In the genomic region with DNA sequence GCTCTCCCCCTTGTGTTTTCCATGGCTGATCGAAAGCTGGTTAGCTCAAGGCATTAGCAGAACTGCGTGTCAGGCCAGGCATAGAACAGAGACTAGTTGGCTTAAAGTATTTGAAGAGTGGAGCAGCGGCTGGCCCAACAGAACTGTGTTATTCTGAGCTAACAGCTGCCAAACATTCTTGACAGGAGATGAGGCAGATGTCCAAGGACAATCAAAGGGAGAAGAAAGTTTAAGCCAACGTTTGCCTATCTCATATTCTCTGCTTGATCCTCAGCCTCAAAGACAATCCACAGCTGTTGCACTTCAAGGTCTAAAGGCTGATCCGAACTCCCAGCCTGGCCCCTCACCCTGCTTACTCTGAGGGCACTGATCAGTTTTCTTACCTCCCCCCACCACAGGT, we compare ENCODE assay signal across 22 mouse cellular contexts.
A peak's percentile ranks its signal among the peaks of the same experiment; 100 is the strongest.
DNase-seq lines count a peak whose midpoint lies in the region; ATAC-seq and TF ChIP-seq lines count a peak whose summit lies in the region.
"Had no signal": no experiment of that assay in that cellular context is flagged by ENCODE, and none has a peak within 500 bp of the region (broad histone marks: within the 10 kb centered on the region; RNA-seq: fewer than 3 reads in every experiment).

No protein-coding gene starts in this region.

- H3K27me3 ChIP-seq in heart, embryonic 12.5 days (replicated peaks) = no peaks in the 10 kb centered on the region
- no peaks in the 10 kb centered on the region for H3K27me3 ChIP-seq in midbrain, embryonic 11.5 days (ENCODE audit: control insufficient read depth, insufficient read depth, low read length)
- H3K27me3 ChIP-seq in midbrain, embryonic 15.5 days (replicated peaks) = no peaks in the 10 kb centered on the region
- no peaks in the 10 kb centered on the region for H3K27me3 ChIP-seq in lung, postnatal 0 days (replicated peaks; ENCODE audit: insufficient read depth, low read length)
- H3K27me3 ChIP-seq in stomach, postnatal 0 days (ENCODE audit: control insufficient read depth, insufficient read depth, low read length) = no peaks in the 10 kb centered on the region
- H3K27me3 ChIP-seq in neural tube, embryonic 15.5 days (replicated peaks) = no peaks in the 10 kb centered on the region
- H3K27me3 ChIP-seq: forebrain, embryonic 13.5 days; hindbrain, embryonic 15.5 days; liver, embryonic 13.5 days; midbrain, embryonic 12.5 days; neural tube, embryonic 13.5 days had no signal

- WGBS in heart, embryonic 12.5 days = 46% methylated on average over 5 of the region's 5 CpGs
- WGBS in midbrain, embryonic 11.5 days = 60% methylated on average over 5 of the region's 5 CpGs
- 67% methylated on average over 5 of the region's 5 CpGs for WGBS in midbrain, embryonic 15.5 days
- WGBS in lung, postnatal 0 days = 43% methylated on average over 5 of the region's 5 CpGs
- WGBS in stomach, postnatal 0 days = 48% methylated on average over 5 of the region's 5 CpGs
- 82% methylated on average over 5 of the region's 5 CpGs for WGBS in neural tube, embryonic 15.5 days

- no peak; the same call in 1 of the 2 replicates for TF ChIP-seq EP300 in lung, postnatal 0 days (IDR thresholded peaks at IDR 0.05)
- TF ChIP-seq EP300 in stomach, postnatal 0 days (optimal IDR thresholded peaks at IDR 0.05) = no peak

- no peak overlapping the region for H3K4me3 ChIP-seq in heart, embryonic 12.5 days
- no peak overlapping the region for H3K4me3 ChIP-seq in midbrain, embryonic 11.5 days (ENCODE audit: low read depth, low read length)
- no peak overlapping the region for H3K4me3 ChIP-seq in midbrain, embryonic 15.5 days
- H3K4me3 ChIP-seq in lung, postnatal 0 days (ENCODE audit: low read depth, low read length) = no peak overlapping the region
- no peak overlapping the region for H3K4me3 ChIP-seq in stomach, postnatal 0 days (ENCODE audit: low read depth, low read length)
- no peak overlapping the region for H3K4me3 ChIP-seq in neural tube, embryonic 15.5 days (replicated peaks)
- H3K4me3 ChIP-seq: forebrain, embryonic 13.5 days; heart, adult 2 months; hindbrain, embryonic 15.5 days; liver, embryonic 13.5 days; midbrain, embryonic 12.5 days; neural tube, embryonic 13.5 days had no signal

- no peaks in the 10 kb centered on the region; the same call in 1 of the 2 replicates for H3K4me1 ChIP-seq in heart, embryonic 12.5 days (replicated peaks)
- H3K4me1 ChIP-seq in midbrain, embryonic 11.5 days (ENCODE audit: control insufficient read depth, insufficient read depth, low read length) = no peaks in the 10 kb centered on the region
- H3K4me1 ChIP-seq in midbrain, embryonic 15.5 days = no peaks in the 10 kb centered on the region
- no peaks in the 10 kb centered on the region for H3K4me1 ChIP-seq in lung, postnatal 0 days (ENCODE audit: insufficient read depth, low read depth, low read length)
- H3K4me1 ChIP-seq in stomach, postnatal 0 days (replicated peaks; ENCODE audit: control insufficient read depth, insufficient read depth) = no peaks in the 10 kb centered on the region; the same call in 1 of the 2 replicates
- H3K4me1 ChIP-seq in neural tube, embryonic 15.5 days = no peaks in the 10 kb centered on the region
- H3K4me1 ChIP-seq: forebrain, embryonic 13.5 days; hindbrain, embryonic 15.5 days; liver, embryonic 13.5 days; midbrain, embryonic 12.5 days; neural tube, embryonic 13.5 days had no signal

- no peak overlapping the region for H3K27ac ChIP-seq in heart, embryonic 12.5 days (ENCODE audit: poor library complexity, severe bottlenecking)
- no peak overlapping the region for H3K27ac ChIP-seq in midbrain, embryonic 11.5 days (ENCODE audit: low read depth, low read length)
- H3K27ac ChIP-seq in midbrain, embryonic 15.5 days = no peak overlapping the region
- no peak overlapping the region for H3K27ac ChIP-seq in lung, postnatal 0 days (ENCODE audit: low read length)
- no peak overlapping the region for H3K27ac ChIP-seq in stomach, postnatal 0 days (replicated peaks)
- H3K27ac ChIP-seq in neural tube, embryonic 15.5 days (replicated peaks) = no peak overlapping the region
- H3K27ac ChIP-seq: forebrain, embryonic 13.5 days; heart, adult 2 months; hindbrain, embryonic 15.5 days; kidney, postnatal 0 days; liver, embryonic 13.5 days; macrophage; midbrain, embryonic 12.5 days; neural tube, embryonic 13.5 days had no signal

- TF ChIP-seq CTCF in lung, postnatal 0 days (IDR thresholded peaks at IDR 0.05) = no peak
- TF ChIP-seq CTCF in stomach, postnatal 0 days (IDR thresholded peaks at IDR 0.05; ENCODE audit: low read depth) = no peak

- H3K36me3 ChIP-seq in heart, embryonic 12.5 days = no peaks in the 10 kb centered on the region
- no peaks in the 10 kb centered on the region for H3K36me3 ChIP-seq in midbrain, embryonic 11.5 days (ENCODE audit: control insufficient read depth, insufficient read depth, low read length)
- no peaks in the 10 kb centered on the region for H3K36me3 ChIP-seq in midbrain, embryonic 15.5 days (replicated peaks)
- no peaks in the 10 kb centered on the region for H3K36me3 ChIP-seq in lung, postnatal 0 days (ENCODE audit: insufficient read depth, low read length)
- no peaks in the 10 kb centered on the region for H3K36me3 ChIP-seq in stomach, postnatal 0 days (ENCODE audit: control insufficient read depth, insufficient read depth, low read length)
- H3K36me3 ChIP-seq in neural tube, embryonic 15.5 days = no peaks in the 10 kb centered on the region
- H3K36me3 ChIP-seq: hindbrain, embryonic 15.5 days; liver, embryonic 13.5 days; midbrain, embryonic 12.5 days; neural tube, embryonic 13.5 days had no signal

- no peak overlapping the region for H3K9ac ChIP-seq in heart, embryonic 12.5 days
- no peak overlapping the region for H3K9ac ChIP-seq in midbrain, embryonic 11.5 days (ENCODE audit: low read length)
- H3K9ac ChIP-seq in midbrain, embryonic 15.5 days = no peak overlapping the region
- no peak overlapping the region for H3K9ac ChIP-seq in lung, postnatal 0 days (replicated peaks; ENCODE audit: low read depth)
- no peak overlapping the region for H3K9ac ChIP-seq in stomach, postnatal 0 days (ENCODE audit: low read length)
- no peak overlapping the region for H3K9ac ChIP-seq in neural tube, embryonic 15.5 days (replicated peaks)
- H3K9ac ChIP-seq: forebrain, embryonic 13.5 days; hindbrain, embryonic 15.5 days; liver, embryonic 13.5 days; midbrain, embryonic 12.5 days; neural tube, embryonic 13.5 days had no signal

- DNase-seq in heart, postnatal 14 days = peak; percentile 2 to 10
- peak; percentile 62 for DNase-seq in midbrain, embryonic 11.5 days (ENCODE audit: low spot score, missing footprints)
- DNase-seq in lung, postnatal 0 days (ENCODE audit: low spot score) = peak; percentile 55
- DNase-seq in stomach, postnatal 0 days (ENCODE audit: low spot score) = no peak
- DNase-seq: adrenal gland, postnatal 36 days; B cell, adult 2 months; cerebellum, adult 11-12 months; cerebellum, postnatal 36 days; gastrocnemius, postnatal 10 days; heart, postnatal 4 days; kidney, adult 11 months; liver, embryonic 13.5 days had no signal

- no peak for ATAC-seq in heart, embryonic 12.5 days (ENCODE audit: insufficient number of reproducible peaks, low FRiP score)
- no peak for ATAC-seq in midbrain, embryonic 11.5 days (ENCODE audit: low FRiP score)
- ATAC-seq in midbrain, embryonic 15.5 days (replicated peaks) = no peak
- ATAC-seq in lung, postnatal 0 days = no peak
- no peak for ATAC-seq in stomach, postnatal 0 days (ENCODE audit: low FRiP score, low TSS enrichment)
- no peak for ATAC-seq in neural tube, embryonic 15.5 days (ENCODE audit: low FRiP score)
- ATAC-seq: forebrain, embryonic 13.5 days had no signal

- H3K9me3 ChIP-seq in heart, embryonic 12.5 days (replicated peaks) = no peaks in the 10 kb centered on the region
- H3K9me3 ChIP-seq in midbrain, embryonic 11.5 days (ENCODE audit: control insufficient read depth, low read length) = no peaks in the 10 kb centered on the region
- H3K9me3 ChIP-seq in midbrain, embryonic 15.5 days = no peaks in the 10 kb centered on the region
- no peaks in the 10 kb centered on the region for H3K9me3 ChIP-seq in lung, postnatal 0 days (ENCODE audit: low read length)
- H3K9me3 ChIP-seq in stomach, postnatal 0 days (ENCODE audit: control insufficient read depth, low read length) = no peaks in the 10 kb centered on the region
- no peaks in the 10 kb centered on the region for H3K9me3 ChIP-seq in neural tube, embryonic 15.5 days (replicated peaks)
- H3K9me3 ChIP-seq: forebrain, embryonic 13.5 days; hindbrain, embryonic 15.5 days; liver, embryonic 13.5 days; midbrain, embryonic 12.5 days; neural tube, embryonic 13.5 days had no signal

- intact Hi-C loops in heart, postnatal 14 days (cut with DNase I) = no loop called here

- H3K4me2 ChIP-seq in heart, embryonic 12.5 days = no peak overlapping the region
- H3K4me2 ChIP-seq in midbrain, embryonic 11.5 days = no peak overlapping the region
- no peak overlapping the region for H3K4me2 ChIP-seq in midbrain, embryonic 15.5 days
- H3K4me2 ChIP-seq in lung, postnatal 0 days (replicated peaks; ENCODE audit: low read depth, low read length) = no peak overlapping the region
- no peak overlapping the region for H3K4me2 ChIP-seq in stomach, postnatal 0 days (replicated peaks; ENCODE audit: low read depth)
- H3K4me2 ChIP-seq in neural tube, embryonic 15.5 days = no peak overlapping the region
- H3K4me2 ChIP-seq: forebrain, embryonic 13.5 days; hindbrain, embryonic 15.5 days; liver, embryonic 13.5 days; midbrain, embryonic 12.5 days; neural tube, embryonic 13.5 days had no signal
